Mouse (Mus musculus): ENCODE results near the gene Lrch1.

GRCm38 (mm10) chr14:74915658-74916057 lies 32.0 kb downstream of the Lrch1 start:
- TF ChIP-seq CTCF (IDR thresholded peaks at IDR 0.05; ENCODE audit: extremely low read depth, insufficient read depth, insufficient read length, insufficient replicate concordance) = no peak
- no peak for TF ChIP-seq POLR2A (IDR thresholded peaks at IDR 0.05; ENCODE audit: low read depth, low read length)
